Mouse (Mus musculus) CH12.LX (cell line): Measurements from ENCODE around the gene Actn2. TPM values are rescaled to one million over a fixed set of nuclear protein-coding genes. Genes with fewer than 3 reads are reported as not detected.

Source experiments
- DNase-seq: peaks from one replicate; pipeline ENCODE4 v3.0.0-alpha.2; 2013; ENCODE audit errors: extremely low read depth
- H3K27ac ChIP-seq: 2 replicates; pipeline ENCODE4 v1.5.1; 2012; ENCODE audit warnings: low read depth, mild to moderate bottlenecking, control low read depth, moderate library complexity; ENCODE audit not compliant: insufficient read depth
- H3K27me3 ChIP-seq: replicated peaks from 2 replicates; pipeline ENCODE3; 2012; ENCODE audit warnings: inconsistent platforms
- H3K36me3 ChIP-seq, 2 experiments: replicated peaks in 1 of 2; 2 replicates each; pipeline versions ENCODE3 to v1.6.1; 2012; ENCODE audit warnings: inconsistent platforms in 1 of 2, low read length in 1 of 2, mild to moderate bottlenecking in 1 of 2, mixed read lengths in 1 of 2, moderate library complexity in 1 of 2; ENCODE audit not compliant: control insufficient read depth in 1 of 2, insufficient read depth in 1 of 2
- H3K4me1 ChIP-seq, 2 experiments: 2 replicates each; pipeline ENCODE4 v1.6.1; 2012; ENCODE audit warnings: inconsistent platforms in 1 of 2, moderate library complexity in 1 of 2; ENCODE audit not compliant: insufficient read depth in 2 of 2, control insufficient read depth in 1 of 2
- H3K4me2 ChIP-seq: 2 replicates; pipeline ENCODE4 v1.6.1; 2012; ENCODE audit warnings: low read depth, mild to moderate bottlenecking, control low read depth; ENCODE audit not compliant: poor library complexity, insufficient read depth, severe bottlenecking
- H3K4me3 ChIP-seq, 3 experiments: fragments of 150-350 bp in 1 of 3; sonication (generic) in 1 of 3; replicated peaks in 1 of 3; 2 replicates each; pipeline versions ENCODE3 to v1.5.1; 2011 to 2012; ENCODE audit warnings: low read depth in 2 of 3, low read length in 2 of 3, mild to moderate bottlenecking in 2 of 3, moderate library complexity in 2 of 3, control low read depth in 1 of 3, improper control_type of control experiment in 1 of 3, inconsistent platforms in 1 of 3, mixed read lengths in 1 of 3; ENCODE audit not compliant: poor library complexity in 1 of 3
- H3K79me2 ChIP-seq: replicated peaks from 2 replicates; pipeline ENCODE4 v1.6.1; 2012; ENCODE audit warnings: mild to moderate bottlenecking, moderate library complexity; ENCODE audit not compliant: control insufficient read depth, poor library complexity, insufficient read depth, severe bottlenecking; ENCODE audit errors: extremely low read depth
- H3K9ac ChIP-seq: 2 replicates; pipeline ENCODE4 v1.6.1; 2012; ENCODE audit warnings: low read depth, mild to moderate bottlenecking, control low read depth, moderate library complexity; ENCODE audit not compliant: insufficient read depth
- H3K9me3 ChIP-seq: replicated peaks from 2 replicates; pipeline ENCODE3; 2012; ENCODE audit warnings: low read length, inconsistent platforms, mixed read lengths
- CTCF ChIP-seq, 2 experiments: IDR thresholded peaks in 1 of 2; conservative IDR thresholded peaks in 1 of 2; 2 replicates each; pipeline ENCODE4 v1.5.1; 2011 to 2012; ENCODE audit warnings: low read depth in 2 of 2, low read length in 2 of 2, improper control_type of control experiment in 1 of 2, inconsistent platforms in 1 of 2, mild to moderate bottlenecking in 1 of 2, moderate library complexity in 1 of 2
- E2F4 ChIP-seq: IDR thresholded peaks from 2 replicates; pipeline ENCODE4 v1.6.1; 2011; ENCODE audit warnings: low read depth, low read length, improper control_type of control experiment; ENCODE audit not compliant: insufficient replicate concordance
- GABPA ChIP-seq: IDR thresholded peaks from 2 replicates; pipeline ENCODE4 v1.6.1; 2012; ENCODE audit warnings: low read depth, low read length, improper control_type of control experiment, inconsistent platforms; ENCODE audit not compliant: insufficient replicate concordance
- MAFK ChIP-seq: IDR thresholded peaks from 2 replicates; pipeline ENCODE4 v1.6.1; 2011; ENCODE audit warnings: low read length, improper control_type of control experiment; ENCODE audit not compliant: insufficient replicate concordance
- NELFE ChIP-seq: IDR thresholded peaks from 2 replicates; pipeline ENCODE4 v1.6.1; 2011; ENCODE audit warnings: low read depth, low read length, improper control_type of control experiment
- NRF1 ChIP-seq: IDR thresholded peaks from 2 replicates; pipeline ENCODE4 v1.6.1; 2014; ENCODE audit warnings: low read depth, mild to moderate bottlenecking, inconsistent platforms, low read length, improper control_type of control experiment, moderate library complexity
- POLR2AphosphoS2 ChIP-seq: IDR thresholded peaks from 2 replicates; pipeline ENCODE4 v1.6.1; 2011; ENCODE audit warnings: low read depth, low read length, improper control_type of control experiment
- TBP ChIP-seq: conservative IDR thresholded peaks from 2 replicates; pipeline ENCODE4 v1.6.1; 2011; ENCODE audit warnings: low read depth, low read length, improper control_type of control experiment
- UBTF ChIP-seq: IDR thresholded peaks from 2 replicates; pipeline ENCODE4 v1.6.1; 2012; ENCODE audit warnings: low read depth, mild to moderate bottlenecking, inconsistent platforms, low read length, improper control_type of control experiment, moderate library complexity
- USF1 ChIP-seq: IDR thresholded peaks from 2 replicates; pipeline ENCODE4 v1.6.1; 2014; ENCODE audit warnings: low read depth, mild to moderate bottlenecking, inconsistent platforms, low read length, improper control_type of control experiment
- ZKSCAN1 ChIP-seq: IDR thresholded peaks from 2 replicates; pipeline ENCODE4 v1.6.1; 2012; ENCODE audit warnings: low read depth, inconsistent platforms, low read length, improper control_type of control experiment, borderline replicate concordance
- ZMIZ1 ChIP-seq: IDR thresholded peaks from 2 replicates; pipeline ENCODE4 v1.6.1; 2012; ENCODE audit warnings: low read depth, mild to moderate bottlenecking, inconsistent platforms, low read length, improper control_type of control experiment
- dilution Hi-C: fragments of 300-500 bp; cut with MboI; formaldehyde crosslinking; loops from 2 replicates; pipeline ENCODE4 v1.14.3; 2020; ENCODE audit warnings: low sequenced_read_pairs; ENCODE audit not compliant: extremely low pct_unique_long_range_greater_than_20kb, extremely low pct_ligation_motif_present
- in situ Hi-C: fragments of 300-500 bp; cut with MboI; formaldehyde crosslinking; loops from 3 replicates; pipeline ENCODE4 v1.14.3; 2019; ENCODE audit warnings: low sequenced_read_pairs, low pct_ligation_motif_present, low pct_unique_long_range_greater_than_20kb, mixed read lengths
- polyA plus RNA-seq: library from polyadenylated mRNA; unstranded; fragments of >175 nt; gene quantifications from 2 replicates; pipeline ENCODE4 v1.2.1, GENCODE M21; 2012; ENCODE audit warnings: low read depth; ENCODE audit not compliant: insufficient read length
- total RNA-seq, 2 experiments: library from RNA; depleted of rRNA; stranded (reverse); fragments of 300-350 nt in 1 of 2; fragments of >200 nt in 1 of 2; gene quantifications; 2 replicates each; pipeline ENCODE4 v1.2.3; 2012 to 2014

The Actn2 gene
- total and polyA plus RNA-seq, 3 experiments: not detected

DNA sequence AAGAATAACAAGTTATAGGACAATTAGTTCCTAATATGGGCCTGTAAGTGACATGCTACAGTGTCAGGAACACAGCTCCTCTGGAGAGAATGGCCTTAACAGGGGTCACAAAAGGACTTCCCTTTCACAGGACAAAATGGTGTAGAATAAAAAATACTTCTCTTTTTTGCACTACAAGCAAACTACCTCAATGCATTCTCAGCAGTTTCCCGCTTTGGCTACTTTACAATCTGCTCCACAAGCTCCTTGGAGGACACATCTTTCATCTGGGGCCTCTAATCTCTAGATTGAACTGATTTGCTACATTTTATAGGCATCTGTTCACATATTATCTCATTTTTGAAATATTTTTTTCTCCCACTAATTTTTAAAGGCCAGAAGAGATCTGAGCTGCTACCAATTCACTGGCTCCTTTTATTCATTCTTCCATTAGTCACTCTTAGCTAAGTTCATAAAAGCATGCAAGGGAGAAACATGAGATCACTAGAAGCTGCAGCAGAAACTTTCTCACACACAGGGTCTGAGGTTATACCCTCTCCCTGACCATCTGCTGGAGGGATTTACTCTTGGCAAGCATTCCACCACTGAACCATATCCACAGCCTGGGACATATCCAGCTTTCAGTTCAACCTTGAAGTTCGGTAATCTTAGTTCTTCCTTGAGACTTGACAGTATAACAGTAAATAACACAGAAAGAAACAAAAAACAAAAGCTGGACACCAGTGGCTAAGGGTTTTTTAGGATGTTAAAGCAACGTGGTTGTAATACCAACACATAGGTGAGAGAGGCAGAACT, 84.5 kb downstream of the Actn2 start:
- Histone ChIP-seq H3K79me2 (peaks cover 25% of the 10 kb centered on the region), H3K27ac (no peak overlapping the region), H3K27me3 (no peaks in the 10 kb centered on the region), H3K9ac (peak overlapping the region; percentile 75), H3K4me3 (peak overlapping the region in 2 of 3 experiments; percentile 88 to 90), H3K4me2 (peak overlapping the region; percentile 88; the same call in 1 of the 2 replicates), H3K9me3 (peaks cover 7% of the 10 kb centered on the region), H3K36me3 (peaks cover 5 to 28% of the 10 kb centered on the region in 2 experiments), H3K4me1 (peaks cover 0 to 19% of the 10 kb centered on the region in 2 experiments; a peak in 2 of 4 replicates)
- TF ChIP-seq MAFK (no peak), ZMIZ1 (no peak)
- dilution Hi-C loops (no loop called here), in situ Hi-C loops (no loop called here)
- no peak for DNase-seq

DNA sequence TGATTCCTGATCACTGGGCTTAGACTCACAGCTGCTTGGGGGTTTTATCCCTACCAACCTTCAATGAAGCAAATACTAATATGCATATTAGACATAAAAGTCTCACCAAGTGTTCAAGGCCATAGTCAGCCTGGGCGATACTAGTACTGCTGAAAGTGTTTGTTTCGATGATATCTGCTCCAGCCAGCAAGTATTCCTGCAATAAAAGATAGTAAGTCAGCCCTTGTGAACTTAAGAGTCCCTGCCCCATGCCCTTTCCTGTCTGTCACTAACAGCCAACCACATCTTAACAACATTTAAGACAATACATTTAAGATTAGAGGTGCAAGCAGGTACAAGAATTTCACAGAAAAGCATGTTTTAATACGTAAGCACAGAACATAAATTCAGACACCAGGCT, 90.1 kb downstream of the Actn2 start:
- no peak overlapping the region for H3K9ac ChIP-seq
- H3K4me3 ChIP-seq: no peak overlapping the region
- H3K27ac ChIP-seq: no peak overlapping the region
- no peaks in the 10 kb centered on the region for H3K9me3 ChIP-seq
- in situ Hi-C loops (no loop called here), dilution Hi-C loops (no loop called here)
- no peak overlapping the region for H3K4me2 ChIP-seq
- peaks cover 5% of the 10 kb centered on the region; the same call in 1 of the 2 replicates for H3K79me2 ChIP-seq
- H3K4me1 ChIP-seq: peaks cover 0 to 7% of the 10 kb centered on the region in 2 experiments; a peak in 2 of 4 replicates
- TF ChIP-seq UBTF: no peak
- TF ChIP-seq NRF1: no peak
- TF ChIP-seq POLR2AphosphoS2: no peak
- no peak for TF ChIP-seq E2F4
- TF ChIP-seq TBP: no peak
- no peak for TF ChIP-seq NELFE
- no peak for TF ChIP-seq CTCF (conservative IDR thresholded peaks at IDR 0.05 in 1 of 2, IDR thresholded peaks at IDR 0.05 in 1 of 2; ENCODE audit: low read depth in 2 of 2, low read length in 2 of 2)
- TF ChIP-seq GABPA: no peak
- no peak for TF ChIP-seq ZKSCAN1
- TF ChIP-seq USF1: no peak
- no peaks in the 10 kb centered on the region for H3K27me3 ChIP-seq
- H3K36me3 ChIP-seq: peaks cover 36 to 77% of the 10 kb centered on the region in 2 experiments
- DNase-seq: no peak
